Mouse (Mus musculus) stomach, postnatal 0 days (tissue): Measurements from ENCODE around the gene 5730596B20Rik. TPM values are rescaled to one million over a fixed set of nuclear protein-coding genes. Genes with fewer than 3 reads are reported as not detected.
A peak's percentile ranks its signal among the peaks of the same experiment; 100 is the strongest.

ENCODE experiments used
- ATAC-seq: fragments of 200-750 bp; cut with Nextera tagmentation; 2 replicates; pipeline ENCODE4 v1.8.0; 2017; ENCODE audit not compliant: low FRiP score, low TSS enrichment
- DNase-seq: peaks from one replicate; pipeline ENCODE4 v3.0.0-alpha.2; 2016; ENCODE audit warnings: low spot score
- H3K27ac ChIP-seq: fragments of 300-500 bp; sonication (generic); replicated peaks from 2 replicates; pipeline ENCODE4 v1.5.1; 2014; ENCODE audit warnings: mild to moderate bottlenecking, control low read depth
- H3K27me3 ChIP-seq: fragments of 300-500 bp; sonication (generic); 2 replicates; pipeline ENCODE4 v1.6.1; 2014; ENCODE audit warnings: low read length; ENCODE audit not compliant: control insufficient read depth, insufficient read depth
- H3K36me3 ChIP-seq: fragments of 300-500 bp; sonication (generic); 2 replicates; pipeline ENCODE4 v1.6.1; 2014; ENCODE audit warnings: low read length, mixed read lengths; ENCODE audit not compliant: control insufficient read depth, insufficient read depth
- H3K4me1 ChIP-seq: fragments of 300-500 bp; sonication (generic); replicated peaks from 2 replicates; pipeline ENCODE4 v1.6.1; 2014; ENCODE audit warnings: antibody characterized with exemption; ENCODE audit not compliant: control insufficient read depth, insufficient read depth
- H3K4me2 ChIP-seq: fragments of 300-500 bp; sonication (generic); replicated peaks from 2 replicates; pipeline ENCODE4 v1.6.1; 2014; ENCODE audit warnings: low read depth, mild to moderate bottlenecking, control low read depth, moderate library complexity
- H3K4me3 ChIP-seq: fragments of 300-500 bp; sonication (generic); 2 replicates; pipeline ENCODE4 v1.5.1; 2014; ENCODE audit warnings: low read depth, low read length, control low read depth
- H3K9ac ChIP-seq: fragments of 300-500 bp; sonication (generic); 2 replicates; pipeline ENCODE4 v1.6.1; 2014; ENCODE audit warnings: mild to moderate bottlenecking, low read length, control low read depth, mixed read lengths
- H3K9me3 ChIP-seq: fragments of 300-500 bp; sonication (generic); 2 replicates; pipeline ENCODE4 v1.6.1; 2016; ENCODE audit warnings: low read length; ENCODE audit not compliant: control insufficient read depth
- CTCF ChIP-seq: IDR thresholded peaks from 2 replicates; pipeline ENCODE4 v1.5.1; 2016; ENCODE audit warnings: antibody characterized with exemption, low read depth, mild to moderate bottlenecking, moderate library complexity
- EP300 ChIP-seq: optimal IDR thresholded peaks from 2 replicates; pipeline ENCODE3; 2016; ENCODE audit warnings: antibody characterized with exemption
- WGBS: fragments of 180-500 bp; shearing (Covaris S2); extraction: QIAGEN DNeasy Blood & Tissue Kit; methylation state at CpG from one replicate; pipeline ENCODE4 v1.1.7; 2014; 5-methylcytosine and 5-hydroxymethylcytosine counted together
- polyA plus RNA-seq: library from polyadenylated mRNA; unstranded; fragments of >200 nt; fragmentation: Nextera tagmentation; extraction: Ambion mirVana; gene quantifications from 2 replicates; pipeline ENCODE4 v1.2.1, GENCODE M21; 2015

Gene 5730596B20Rik
- polyA plus RNA-seq, 1 experiment from 2014 or later: 0.90 TPM

GRCm38 (mm10) chr6:52220865-52221310 lies 43.6 kb downstream of the 5730596B20Rik start:
- ATAC-seq (no peak), DNase-seq (no peak)
- Histone ChIP-seq H3K9me3 (no peaks in the 10 kb centered on the region), H3K27ac (no peak overlapping the region), H3K27me3 (peaks cover 33% of the 10 kb centered on the region; the same call in 1 of the 2 replicates), H3K9ac (peak overlapping the region; percentile 67), H3K4me2 (peak overlapping the region; percentile 88), H3K4me3 (peak overlapping the region; percentile 58), H3K4me1 (no peaks in the 10 kb centered on the region), H3K36me3 (no peaks in the 10 kb centered on the region)
- 28% methylated on average over 12 of the region's 12 CpGs for WGBS
- TF ChIP-seq CTCF (no peak), EP300 (no peak)

- WGBS: 1% methylated on average over 46 of the region's 46 CpGs
- Histone ChIP-seq H3K4me1 (no peaks in the 10 kb centered on the region), H3K4me2 (peak within 1 kb of the TSS; percentile 88), H3K9ac (peak within 1 kb of the TSS; percentile 67), H3K27me3 (peaks cover 35% of the 10 kb centered on the region; the same call in 1 of the 2 replicates), H3K36me3 (no peaks in the 10 kb centered on the region), H3K27ac (peak within 1 kb of the TSS; percentile 58; the same call in 1 of the 2 replicates), H3K9me3 (no peaks in the 10 kb centered on the region), H3K4me3 (peak within 1 kb of the TSS; percentile 58)
- ATAC-seq: peak; percentile 56
- TF ChIP-seq EP300: no peak
- TF ChIP-seq CTCF: peak; percentile 98
- DNase-seq: peak; percentile 86
These were observed 44.2 kb downstream of the 5730596B20Rik start, which contains the start of gene Hoxa7 for GRCm38 (mm10) chr6:52221337-52221992. Gene Hoxa7, minus strand, starts transcription at chr6:52221854.

GRCm38 (mm10) chr6:52221993-52222685 lies 44.8 kb downstream of the 5730596B20Rik start:
- Histone ChIP-seq H3K36me3 (no peaks in the 10 kb centered on the region), H3K4me3 (peak overlapping the region; percentile 58), H3K4me2 (peak overlapping the region; percentile 88), H3K4me1 (no peaks in the 10 kb centered on the region), H3K9ac (no peak overlapping the region), H3K9me3 (no peaks in the 10 kb centered on the region), H3K27me3 (peaks cover 37% of the 10 kb centered on the region; the same call in 1 of the 2 replicates), H3K27ac (0 out of 2 replicates have a peak overlapping the region, but pooled peaks have one; percentile 41)
- no peak for DNase-seq
- TF ChIP-seq EP300 (no peak), CTCF (no peak)
- 21% methylated on average over 21 of the region's 21 CpGs for WGBS
- ATAC-seq: peak; percentile 19

GRCm38 (mm10) chr6:52222729-52223128 lies 45.4 kb downstream of the 5730596B20Rik start:
- 55% methylated on average over 13 of the region's 13 CpGs for WGBS
- no peak for ATAC-seq
- Histone ChIP-seq H3K4me1 (no peaks in the 10 kb centered on the region), H3K9ac (no peak overlapping the region), H3K27me3 (peaks cover 38% of the 10 kb centered on the region; the same call in 1 of the 2 replicates), H3K9me3 (no peaks in the 10 kb centered on the region), H3K27ac (no peak overlapping the region), H3K4me2 (0 out of 2 replicates have a peak overlapping the region, but pooled peaks have one; percentile 6), H3K4me3 (no peak overlapping the region), H3K36me3 (no peaks in the 10 kb centered on the region)
- DNase-seq: no peak
- TF ChIP-seq EP300: no peak
- no peak for TF ChIP-seq CTCF

GRCm38 (mm10) chr6:52223939-52224760 lies 46.9 kb downstream of the 5730596B20Rik start:
- Histone ChIP-seq H3K9me3 (no peaks in the 10 kb centered on the region), H3K27ac (peak overlapping the region; percentile 8; the same call in 1 of the 2 replicates), H3K4me2 (no peak overlapping the region), H3K4me1 (no peaks in the 10 kb centered on the region), H3K27me3 (peaks cover 45% of the 10 kb centered on the region; the same call in 1 of the 2 replicates), H3K9ac (no peak overlapping the region), H3K36me3 (no peaks in the 10 kb centered on the region), H3K4me3 (peak overlapping the region; percentile 15)
- TF ChIP-seq EP300 (no peak), CTCF (no peak)
- 13% methylated on average over 24 of the region's 24 CpGs for WGBS
- DNase-seq: no peak
- ATAC-seq: no peak
